Mouse (Mus musculus) olfactory bulb, adult 2 months (tissue): ENCODE measurements around the gene Fbxw11. TPM values are rescaled to one million over a fixed set of nuclear protein-coding genes. Genes with fewer than 3 reads are reported as not detected.
"Not testable (repeated sequence)": the region's sequence is repeated elsewhere in the genome, so short reads cannot be mapped to it uniquely, and the experiment has no call there.

Source experiments
- H3K27ac ChIP-seq: fragments of 200-500 bp; 2 replicates; pipeline ENCODE4 v1.5.1; 2012; ENCODE audit warnings: low read depth, low read length; ENCODE audit not compliant: insufficient read depth
- H3K4me1 ChIP-seq: fragments of 200-500 bp; 2 replicates; pipeline ENCODE4 v1.6.1; 2012; ENCODE audit warnings: low read length; ENCODE audit not compliant: control insufficient read depth, insufficient read depth
- H3K4me3 ChIP-seq: fragments of 200-500 bp; 2 replicates; pipeline ENCODE4 v1.5.1; 2012; ENCODE audit warnings: mild to moderate bottlenecking, low read depth, low read length, moderate library complexity; ENCODE audit not compliant: insufficient read depth
- CTCF ChIP-seq: fragments of 200-500 bp; IDR thresholded peaks from 2 replicates; pipeline ENCODE4 v1.5.1; 2012; ENCODE audit warnings: low read depth, mild to moderate bottlenecking, low read length, moderate library complexity; ENCODE audit not compliant: insufficient read depth
- POLR2A ChIP-seq: fragments of 200-500 bp; IDR thresholded peaks from 2 replicates; pipeline ENCODE4 v1.6.1; 2012; ENCODE audit warnings: mild to moderate bottlenecking, low read depth, low read length, moderate library complexity; ENCODE audit not compliant: insufficient read depth
- WGBS: fragments of 180-500 bp; shearing (Covaris S2); methylation state at CpG from one replicate; pipeline ENCODE4 v1.1.7; 2018; 5-methylcytosine and 5-hydroxymethylcytosine counted together
- polyA plus RNA-seq: library from polyadenylated mRNA; stranded (reverse); fragments of >200 nt; gene quantifications from 2 replicates; pipeline ENCODE4 v1.2.4, GENCODE M21; 2012; ENCODE audit warnings: low replicate concordance; ENCODE audit not compliant: missing spikeins, insufficient read depth, insufficient read length

Gene Fbxw11
- polyA plus RNA-seq, 1 experiment = not detected

- no peak overlapping the region for H3K27ac ChIP-seq
- TF ChIP-seq POLR2A = no peak
- TF ChIP-seq CTCF = no peak
- WGBS = 77% methylated on average over 7 of the region's 7 CpGs
Observed at GRCm38 (mm10) chr11:32650893-32651590, 8.5 kb downstream of the Fbxw11 start.

GRCm38 (mm10) chr11:32651723-32652122 is 9.2 kb downstream of the Fbxw11 start:
- TF ChIP-seq POLR2A = no peak
- no peak for TF ChIP-seq CTCF
- 50% methylated on average over 1 of the region's 1 CpGs for WGBS

More at GRCm38 (mm10) chr11:32650893-32651590, 8.5 kb downstream of the Fbxw11 start:
- peaks cover 3% of the 10 kb centered on the region for H3K4me1 ChIP-seq
- no peak overlapping the region for H3K4me3 ChIP-seq

GRCm38 (mm10) chr11:32662082-32662656 is 19.6 kb downstream of the Fbxw11 start:
- TF ChIP-seq POLR2A (no peak), CTCF (no peak)
- WGBS = 80% methylated on average over 1 of the region's 1 CpGs
- H3K27ac ChIP-seq = no peak overlapping the region
- peaks cover 2% of the 10 kb centered on the region; the same call in 1 of the 2 replicates for H3K4me1 ChIP-seq
- no peak overlapping the region for H3K4me3 ChIP-seq

More at GRCm38 (mm10) chr11:32651723-32652122, 9.2 kb downstream of the Fbxw11 start:
- Histone ChIP-seq H3K4me1 (peaks cover 3% of the 10 kb centered on the region), H3K4me3 (no peak overlapping the region), H3K27ac (no peak overlapping the region)

GRCm38 (mm10) chr11:32665639-32666038 is 23.1 kb downstream of the Fbxw11 start:
- WGBS = 74% methylated on average over 3 of the region's 3 CpGs
- no peak for TF ChIP-seq POLR2A
- no peak for TF ChIP-seq CTCF
- H3K4me1 ChIP-seq = peaks cover 7% of the 10 kb centered on the region; the same call in 1 of the 2 replicates
- no peak overlapping the region for H3K27ac ChIP-seq
- no peak overlapping the region for H3K4me3 ChIP-seq

- TF ChIP-seq POLR2A = no peak
- TF ChIP-seq CTCF = no peak
- Histone ChIP-seq H3K27ac (no peak overlapping the region), H3K4me1 (peaks cover 7% of the 10 kb centered on the region; the same call in 1 of the 2 replicates), H3K4me3 (no peak overlapping the region)
Observed at GRCm38 (mm10) chr11:32666983-32667382, 24.5 kb downstream of the Fbxw11 start.

- WGBS = 95% methylated on average over 4 of the region's 4 CpGs
- no peak overlapping the region for H3K4me3 ChIP-seq
- TF ChIP-seq POLR2A (no peak), CTCF (no peak)
- H3K27ac ChIP-seq = no peak overlapping the region
- peaks cover 7% of the 10 kb centered on the region; the same call in 1 of the 2 replicates for H3K4me1 ChIP-seq
Observed at GRCm38 (mm10) chr11:32671480-32671879, 29.0 kb downstream of the Fbxw11 start.

- no peak for TF ChIP-seq POLR2A
Observed at GRCm38 (mm10) chr11:32676777-32677176, 34.3 kb downstream of the Fbxw11 start.

GRCm38 (mm10) chr11:32677811-32678210 is 35.3 kb downstream of the Fbxw11 start:
- 30% methylated on average over 1 of the region's 1 CpGs for WGBS
- Histone ChIP-seq H3K27ac (no peak overlapping the region), H3K4me3 (no peak overlapping the region), H3K4me1 (peaks cover 13% of the 10 kb centered on the region)
- TF ChIP-seq POLR2A (no peak), CTCF (no peak)

More at GRCm38 (mm10) chr11:32676777-32677176, 34.3 kb downstream of the Fbxw11 start:
- Histone ChIP-seq H3K4me3 (no peak overlapping the region), H3K27ac (peak overlapping the region; percentile 51; the same call in 1 of the 2 replicates), H3K4me1 (peaks cover 13% of the 10 kb centered on the region)
- 33% methylated on average over 3 of the region's 3 CpGs for WGBS

- H3K4me1 ChIP-seq = peaks cover 14% of the 10 kb centered on the region
- not testable (repeated sequence) for H3K4me3 ChIP-seq, H3K27ac ChIP-seq
- 97% methylated on average over 4 of the region's 4 CpGs for WGBS
Observed at GRCm38 (mm10) chr11:32679091-32679490, 36.6 kb downstream of the Fbxw11 start.
